Mouse (Mus musculus): Measurements from ENCODE around the gene Rxfp4. TPM values are rescaled to one million over a fixed set of nuclear protein-coding genes. Genes with fewer than 3 reads are reported as not detected.

The Rxfp4 gene
- polyA plus RNA-seq, 1 experiment from 2014 or later = 0.18 TPM

DNA sequence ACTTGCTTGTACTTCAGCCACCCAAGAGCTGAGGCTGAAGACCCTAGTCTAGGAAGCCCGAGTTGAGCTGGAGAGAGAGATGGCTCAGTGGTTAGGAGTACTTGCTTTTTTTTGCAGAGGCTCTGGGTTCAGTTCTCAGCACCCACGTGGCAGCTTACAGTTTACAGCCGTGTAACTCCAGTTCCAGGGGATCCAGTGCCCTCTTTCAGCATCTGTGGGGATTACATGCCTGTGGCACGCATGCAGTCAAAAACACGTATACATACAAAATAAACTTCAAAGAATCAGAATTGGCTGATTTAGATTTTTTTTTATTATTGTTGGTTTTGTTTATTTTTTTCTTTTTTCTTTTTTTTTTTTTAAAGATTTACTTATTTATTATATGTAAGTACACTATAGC lies 15.8 kb downstream of the Rxfp4 start:
- no peak overlapping the region for H3K4me2 ChIP-seq (ENCODE audit: low read depth, low read length)
- ATAC-seq (ENCODE audit: low read depth) (no peak), DNase-seq (ENCODE audit: low spot score) (no peak)
- H3K27me3 ChIP-seq (replicated peaks; ENCODE audit: control insufficient read depth, insufficient read depth, low read length) = no peaks in the 10 kb centered on the region
- H3K27ac ChIP-seq (replicated peaks; ENCODE audit: low read depth, low read length) = no peak overlapping the region
- H3K4me1 ChIP-seq (ENCODE audit: control insufficient read depth, insufficient read depth, low read length) = no peaks in the 10 kb centered on the region
- H3K9ac ChIP-seq (ENCODE audit: low read depth, low read length) = no peak overlapping the region
- peaks cover 97% of the 10 kb centered on the region for H3K36me3 ChIP-seq (ENCODE audit: control insufficient read depth, insufficient read depth, low read length)
- no peak overlapping the region for H3K4me3 ChIP-seq (ENCODE audit: low read depth, low read length)
- H3K9me3 ChIP-seq (ENCODE audit: control insufficient read depth, low read length) = 0 out of 2 replicates have a peak, but pooled peaks cover 3% of the 10 kb centered on the region
- 97% methylated on average over 5 of the region's 5 CpGs for WGBS

DNA sequence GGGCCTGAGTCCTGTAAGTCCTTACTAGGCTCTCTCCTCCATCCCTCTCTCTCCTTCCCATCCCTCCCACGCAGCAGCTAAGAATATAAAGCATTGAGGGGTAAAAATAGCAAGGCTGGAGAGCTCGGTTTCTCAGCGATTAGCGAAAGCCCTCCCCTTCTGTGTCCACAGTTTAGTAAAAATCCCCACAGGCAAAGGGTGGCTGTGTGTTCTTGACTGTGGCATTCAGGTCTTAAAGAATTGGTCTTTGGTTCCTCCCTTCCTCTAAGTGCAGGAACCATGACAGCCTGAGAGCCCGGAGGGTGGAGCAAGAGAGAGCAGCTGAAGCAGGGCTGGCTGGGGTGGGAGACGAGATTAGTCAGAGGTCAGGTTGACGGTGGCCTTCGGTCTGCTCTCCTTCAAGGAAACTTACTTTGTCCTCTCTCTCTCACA lies 16.4 kb downstream of the Rxfp4 start:
- WGBS = 85% methylated on average over 8 of the region's 8 CpGs
- H3K4me1 ChIP-seq (ENCODE audit: control insufficient read depth, insufficient read depth, low read length) = no peaks in the 10 kb centered on the region
- H3K27ac ChIP-seq (replicated peaks; ENCODE audit: low read depth, low read length) = no peak overlapping the region
- no peak overlapping the region for H3K9ac ChIP-seq (ENCODE audit: low read depth, low read length)
- peaks cover 97% of the 10 kb centered on the region for H3K36me3 ChIP-seq (ENCODE audit: control insufficient read depth, insufficient read depth, low read length)
- 0 out of 2 replicates have a peak, but pooled peaks cover 3% of the 10 kb centered on the region for H3K9me3 ChIP-seq (ENCODE audit: control insufficient read depth, low read length)
- ATAC-seq (ENCODE audit: low read depth) = no peak
- DNase-seq (ENCODE audit: low spot score) = no peak
- no peaks in the 10 kb centered on the region for H3K27me3 ChIP-seq (replicated peaks; ENCODE audit: control insufficient read depth, insufficient read depth, low read length)
- no peak overlapping the region for H3K4me3 ChIP-seq (ENCODE audit: low read depth, low read length)
- H3K4me2 ChIP-seq (ENCODE audit: low read depth, low read length) = no peak overlapping the region

DNA sequence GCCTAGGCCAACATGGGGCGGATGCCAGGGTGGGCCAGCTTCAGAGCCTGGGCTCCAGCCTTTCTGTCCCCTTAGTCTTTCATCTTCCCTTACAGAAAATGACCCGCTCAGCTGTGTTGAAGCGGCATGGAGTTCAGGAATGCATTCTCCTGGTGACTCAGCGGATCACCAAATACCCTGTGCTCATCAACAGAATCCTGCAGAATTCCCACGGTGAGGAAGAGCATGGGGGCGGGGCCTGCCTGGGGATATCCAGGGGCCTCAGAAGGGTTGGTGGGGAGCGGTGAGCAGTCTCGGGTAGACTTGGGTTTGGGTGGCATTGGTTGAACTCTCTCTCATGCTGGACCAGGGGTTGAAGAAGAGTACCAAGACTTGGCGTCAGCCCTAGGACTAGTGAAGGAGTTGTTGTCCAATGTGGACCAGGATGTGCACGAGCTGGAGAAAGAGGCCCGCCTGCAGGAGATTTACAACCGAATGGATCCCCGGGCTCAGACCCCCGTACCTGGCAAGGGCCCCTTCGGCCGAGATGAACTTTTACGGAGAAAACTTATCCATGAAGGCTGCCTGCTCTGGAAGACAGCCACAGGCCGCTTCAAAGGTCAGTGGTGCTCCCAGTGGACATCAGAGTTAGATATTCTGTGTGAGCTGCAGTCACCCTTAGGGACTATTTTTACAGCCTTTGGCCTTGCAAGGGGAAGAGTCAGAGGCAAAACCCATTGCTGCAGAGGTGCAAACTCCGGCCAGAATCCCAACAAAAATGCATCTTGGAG lies 17.3 kb downstream of the Rxfp4 start:
- H3K36me3 ChIP-seq (ENCODE audit: control insufficient read depth, insufficient read depth, low read length) = peaks cover 97% of the 10 kb centered on the region
- ATAC-seq (ENCODE audit: low read depth) (no peak), DNase-seq (ENCODE audit: low spot score) (no peak)
- 0 out of 2 replicates have a peak, but pooled peaks cover 3% of the 10 kb centered on the region for H3K9me3 ChIP-seq (ENCODE audit: control insufficient read depth, low read length)
- no peak overlapping the region for H3K4me3 ChIP-seq (ENCODE audit: low read depth, low read length)
- no peaks in the 10 kb centered on the region for H3K4me1 ChIP-seq (ENCODE audit: control insufficient read depth, insufficient read depth, low read length)
- no peak overlapping the region for H3K9ac ChIP-seq (ENCODE audit: low read depth, low read length)
- H3K27me3 ChIP-seq (replicated peaks; ENCODE audit: control insufficient read depth, insufficient read depth, low read length) = no peaks in the 10 kb centered on the region
- 91% methylated on average over 19 of the region's 19 CpGs for WGBS
- H3K27ac ChIP-seq (replicated peaks; ENCODE audit: low read depth, low read length) = no peak overlapping the region
- no peak overlapping the region for H3K4me2 ChIP-seq (ENCODE audit: low read depth, low read length)

DNA sequence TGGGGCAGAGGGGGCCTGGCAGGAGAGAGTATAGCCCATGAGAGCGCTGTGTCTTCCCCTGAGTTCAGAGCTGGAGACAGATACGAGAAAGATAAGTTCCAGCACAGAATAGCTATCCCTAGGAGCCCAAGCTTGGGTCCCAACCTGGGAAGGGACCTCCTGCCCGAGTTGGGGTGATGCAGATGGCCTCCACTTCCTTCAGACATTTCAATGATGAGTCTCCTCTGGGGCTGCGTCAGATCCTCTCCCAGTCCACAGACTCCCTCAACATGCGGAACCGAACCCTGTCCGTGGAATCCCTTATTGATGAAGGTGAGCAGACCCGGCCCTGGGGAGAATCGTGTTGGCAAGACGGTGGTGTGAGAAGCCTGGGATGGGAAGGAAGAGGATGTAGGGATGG lies 19.9 kb downstream of the Rxfp4 start:
- H3K4me1 ChIP-seq (ENCODE audit: control insufficient read depth, insufficient read depth, low read length) = no peaks in the 10 kb centered on the region
- no peak overlapping the region for H3K4me2 ChIP-seq (ENCODE audit: low read depth, low read length)
- H3K9me3 ChIP-seq (ENCODE audit: control insufficient read depth, low read length) = 0 out of 2 replicates have a peak, but pooled peaks cover 3% of the 10 kb centered on the region
- DNase-seq (ENCODE audit: low spot score) (no peak), ATAC-seq (ENCODE audit: low read depth) (no peak)
- H3K27me3 ChIP-seq (replicated peaks; ENCODE audit: control insufficient read depth, insufficient read depth, low read length) = no peaks in the 10 kb centered on the region
- H3K36me3 ChIP-seq (ENCODE audit: control insufficient read depth, insufficient read depth, low read length) = peaks cover 96% of the 10 kb centered on the region
- no peak overlapping the region for H3K9ac ChIP-seq (ENCODE audit: low read depth, low read length)
- no peak overlapping the region for H3K27ac ChIP-seq (replicated peaks; ENCODE audit: low read depth, low read length)
- no peak overlapping the region for H3K4me3 ChIP-seq (ENCODE audit: low read depth, low read length)
- 94% methylated on average over 10 of the region's 10 CpGs for WGBS

DNA sequence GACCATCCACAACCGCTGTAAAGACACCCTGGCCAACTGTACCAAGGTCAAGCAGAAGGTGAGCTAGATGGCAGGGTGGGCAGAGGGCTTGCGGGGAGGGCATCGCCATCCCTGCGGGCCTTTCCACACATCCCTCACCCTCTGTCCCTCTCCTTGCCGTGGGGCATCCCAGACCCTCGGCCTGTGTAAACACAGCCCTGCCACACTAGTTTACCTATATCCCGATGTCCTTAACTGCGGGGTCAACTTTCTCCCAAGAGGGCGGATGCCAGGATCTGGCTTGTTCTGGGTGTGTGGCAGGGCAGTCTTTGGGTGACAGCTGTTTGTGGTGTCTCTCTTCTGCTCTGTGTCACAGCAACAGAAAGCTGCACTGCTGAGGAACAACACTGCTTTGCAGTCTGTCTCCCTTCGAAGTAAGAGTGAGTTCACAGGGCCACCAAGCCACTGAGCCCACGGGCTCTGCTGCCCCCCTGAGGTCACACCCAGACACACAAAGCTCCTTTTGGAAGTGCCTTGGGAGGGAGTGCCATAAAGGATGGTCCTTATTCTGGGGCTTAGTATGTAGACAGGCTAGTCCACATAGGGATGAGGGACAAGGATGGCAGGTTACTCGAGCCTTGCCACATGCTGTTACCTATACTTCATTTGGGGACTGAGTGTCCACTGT lies 20.9 kb downstream of the Rxfp4 start:
- ATAC-seq (ENCODE audit: low read depth) (no peak), DNase-seq (ENCODE audit: low spot score) (no peak)
- 76% methylated on average over 12 of the region's 12 CpGs for WGBS
- Histone ChIP-seq H3K9ac (ENCODE audit: low read depth, low read length) (no peak overlapping the region), H3K27me3 (replicated peaks; ENCODE audit: control insufficient read depth, insufficient read depth, low read length) (no peaks in the 10 kb centered on the region), H3K4me2 (ENCODE audit: low read depth, low read length) (no peak overlapping the region), H3K4me1 (ENCODE audit: control insufficient read depth, insufficient read depth, low read length) (no peaks in the 10 kb centered on the region), H3K27ac (replicated peaks; ENCODE audit: low read depth, low read length) (no peak overlapping the region), H3K9me3 (ENCODE audit: control insufficient read depth, low read length) (0 out of 2 replicates have a peak, but pooled peaks cover 3% of the 10 kb centered on the region), H3K4me3 (ENCODE audit: low read depth, low read length) (no peak overlapping the region), H3K36me3 (ENCODE audit: control insufficient read depth, insufficient read depth, low read length) (peaks cover 91% of the 10 kb centered on the region)

DNA sequence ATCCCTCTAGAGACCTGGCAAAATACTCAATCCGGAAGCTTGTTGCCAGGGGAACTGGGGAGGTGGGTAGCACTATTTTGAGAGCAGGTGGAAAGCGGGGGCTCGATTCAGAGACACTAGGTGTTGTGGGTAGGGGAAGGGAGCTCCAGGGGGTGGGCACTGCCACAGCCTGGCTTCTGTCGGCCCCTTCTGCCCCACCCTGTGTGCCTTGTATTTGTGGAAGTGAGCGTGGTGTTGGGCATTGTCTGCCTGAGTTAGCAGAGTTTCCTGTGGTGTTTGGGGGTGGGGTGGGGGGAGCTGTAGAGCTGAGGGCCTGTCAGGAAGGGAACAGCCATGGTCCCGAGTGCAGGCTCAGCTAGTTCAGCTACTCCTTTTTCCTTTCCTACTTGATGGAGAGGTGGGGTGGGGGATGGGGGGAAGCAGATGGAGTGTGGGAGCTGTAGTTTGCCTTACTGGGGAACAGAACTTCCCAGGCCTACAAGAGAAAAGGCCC lies 22.0 kb downstream of the Rxfp4 start:
- Histone ChIP-seq H3K9me3 (ENCODE audit: control insufficient read depth, low read length) (no peaks in the 10 kb centered on the region), H3K4me2 (ENCODE audit: low read depth, low read length) (no peak overlapping the region), H3K27ac (replicated peaks; ENCODE audit: low read depth, low read length) (peak overlapping the region; percentile 40; the same call in 1 of the 2 replicates), H3K4me1 (ENCODE audit: control insufficient read depth, insufficient read depth, low read length) (no peaks in the 10 kb centered on the region), H3K9ac (ENCODE audit: low read depth, low read length) (no peak overlapping the region), H3K27me3 (replicated peaks; ENCODE audit: control insufficient read depth, insufficient read depth, low read length) (no peaks in the 10 kb centered on the region), H3K36me3 (ENCODE audit: control insufficient read depth, insufficient read depth, low read length) (peaks cover 83% of the 10 kb centered on the region), H3K4me3 (ENCODE audit: low read depth, low read length) (no peak overlapping the region)
- DNase-seq (ENCODE audit: low spot score) = no peak
- 66% methylated on average over 6 of the region's 6 CpGs for WGBS
- no peak for ATAC-seq (ENCODE audit: low read depth)

DNA sequence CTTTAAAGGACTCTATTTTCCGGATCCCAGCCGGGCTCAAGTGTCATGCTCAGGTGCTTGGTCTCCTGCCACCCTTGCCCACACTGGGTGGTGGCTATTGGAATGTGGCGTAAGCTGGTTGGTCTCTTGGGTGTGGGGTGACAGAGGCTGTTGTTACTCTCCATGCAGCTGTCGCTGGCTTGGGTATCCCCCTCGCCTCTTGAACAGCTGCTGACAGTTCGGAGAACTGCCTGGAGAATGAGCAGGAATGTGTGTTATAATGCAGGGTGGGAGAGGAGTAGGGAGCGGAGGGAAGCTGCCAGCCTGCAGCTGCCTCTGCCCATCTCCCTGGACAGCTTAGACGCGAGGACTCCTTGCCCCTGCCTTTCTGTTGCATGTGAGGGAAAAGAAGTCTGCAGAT lies 22.9 kb downstream of the Rxfp4 start:
- no peaks in the 10 kb centered on the region for H3K27me3 ChIP-seq (replicated peaks; ENCODE audit: control insufficient read depth, insufficient read depth, low read length)
- peak; percentile 86 for DNase-seq (ENCODE audit: low spot score)
- H3K4me1 ChIP-seq (ENCODE audit: control insufficient read depth, insufficient read depth, low read length) = peaks cover 2% of the 10 kb centered on the region
- 0 out of 2 replicates have a peak overlapping the region, but pooled peaks have one; percentile 10 for H3K9ac ChIP-seq (ENCODE audit: low read depth, low read length)
- ATAC-seq (ENCODE audit: low read depth) = peak; percentile 82
- no peaks in the 10 kb centered on the region for H3K9me3 ChIP-seq (ENCODE audit: control insufficient read depth, low read length)
- no peak overlapping the region for H3K4me2 ChIP-seq (ENCODE audit: low read depth, low read length)
- WGBS = 68% methylated on average over 9 of the region's 9 CpGs
- peak overlapping the region; percentile 40; the same call in 1 of the 2 replicates for H3K27ac ChIP-seq (replicated peaks; ENCODE audit: low read depth, low read length)
- peaks cover 76% of the 10 kb centered on the region for H3K36me3 ChIP-seq (ENCODE audit: control insufficient read depth, insufficient read depth, low read length)
- no peak overlapping the region for H3K4me3 ChIP-seq (ENCODE audit: low read depth, low read length)

DNA sequence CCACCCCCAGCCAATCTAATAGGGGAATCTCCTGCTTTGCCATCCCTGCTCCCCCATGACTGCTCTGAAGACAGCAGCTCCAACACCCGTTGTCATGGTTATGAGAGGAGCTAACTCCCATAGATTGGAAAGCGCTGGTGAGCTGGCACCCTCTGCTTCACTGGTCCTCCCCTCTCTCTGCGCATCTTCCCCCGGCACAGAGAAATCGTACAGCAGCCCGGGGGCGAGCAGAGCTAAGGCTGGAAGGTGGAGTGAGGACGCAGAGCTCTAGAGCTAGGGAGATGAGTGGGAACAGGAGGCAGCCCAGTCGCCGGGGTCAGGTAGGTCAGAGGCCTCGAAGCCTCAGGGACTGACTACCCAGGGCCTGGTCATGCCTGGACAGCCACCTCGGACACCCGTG lies 23.7 kb downstream of the Rxfp4 start:
- Histone ChIP-seq H3K9me3 (ENCODE audit: control insufficient read depth, low read length) (no peaks in the 10 kb centered on the region), H3K36me3 (ENCODE audit: control insufficient read depth, insufficient read depth, low read length) (peaks cover 68% of the 10 kb centered on the region), H3K27me3 (replicated peaks; ENCODE audit: control insufficient read depth, insufficient read depth, low read length) (no peaks in the 10 kb centered on the region), H3K4me3 (ENCODE audit: low read depth, low read length) (no peak overlapping the region), H3K27ac (replicated peaks; ENCODE audit: low read depth, low read length) (no peak overlapping the region; the same call in 1 of the 2 replicates), H3K9ac (ENCODE audit: low read depth, low read length) (peak overlapping the region; percentile 19; the same call in 1 of the 2 replicates), H3K4me2 (ENCODE audit: low read depth, low read length) (no peak overlapping the region), H3K4me1 (ENCODE audit: control insufficient read depth, insufficient read depth, low read length) (peaks cover 10% of the 10 kb centered on the region)
- no peak for ATAC-seq (ENCODE audit: low read depth)
- 64% methylated on average over 13 of the region's 13 CpGs for WGBS
- DNase-seq (ENCODE audit: low spot score) = no peak

Data from embryonic facial prominence, embryonic 14.5 days (tissue).